24 mouse cellular contexts compared by ENCODE assay signal in the genomic region with DNA sequence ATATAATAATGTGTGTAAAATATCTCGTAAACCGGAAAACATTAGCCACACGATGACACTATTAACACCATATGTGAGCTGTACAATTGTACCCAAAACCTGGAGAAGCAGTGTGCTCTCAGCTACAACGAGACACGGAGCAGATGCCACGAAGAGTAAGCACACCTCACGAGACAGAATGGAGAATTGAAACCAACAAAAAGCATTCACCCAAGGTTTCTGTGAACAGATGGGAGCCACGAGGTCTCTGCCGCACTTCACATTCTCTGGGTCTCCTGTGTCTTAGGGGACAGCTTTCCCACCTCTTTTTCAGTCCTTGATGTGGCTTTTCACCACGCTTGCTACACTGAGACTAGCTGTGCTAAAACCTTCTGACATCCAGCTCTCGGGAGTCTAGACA. TPM values are rescaled to one million over a fixed set of nuclear protein-coding genes. Genes with fewer than 3 reads are reported as not detected.
DNase-seq lines count a peak whose midpoint lies in the region; ATAC-seq and TF ChIP-seq lines count a peak whose summit lies in the region.
"Had no signal": no experiment of that assay in that cellular context is flagged by ENCODE, and none has a peak within 500 bp of the region (broad histone marks: within the 10 kb centered on the region; RNA-seq: fewer than 3 reads in every experiment).

No protein-coding gene starts in this region.

- H3K36me3 ChIP-seq in embryonic facial prominence, embryonic 14.5 days (ENCODE audit: control insufficient read depth, insufficient read depth, low read length): no peaks in the 10 kb centered on the region
- H3K36me3 ChIP-seq in embryonic facial prominence, embryonic 10.5 days (replicated peaks): no peaks in the 10 kb centered on the region
- no peaks in the 10 kb centered on the region for H3K36me3 ChIP-seq in hindbrain, embryonic 16.5 days (ENCODE audit: control insufficient read depth, insufficient read depth, low read length)
- H3K36me3 ChIP-seq in hindbrain, embryonic 12.5 days: no peaks in the 10 kb centered on the region
- no peaks in the 10 kb centered on the region for H3K36me3 ChIP-seq in limb, embryonic 10.5 days
- H3K36me3 ChIP-seq in stomach, postnatal 0 days (ENCODE audit: control insufficient read depth, insufficient read depth, low read length): no peaks in the 10 kb centered on the region
- H3K36me3 ChIP-seq: liver, embryonic 12.5 days had no signal

- H3K27me3 ChIP-seq in embryonic facial prominence, embryonic 14.5 days (replicated peaks; ENCODE audit: control insufficient read depth, insufficient read depth, low read length): no peaks in the 10 kb centered on the region
- no peaks in the 10 kb centered on the region for H3K27me3 ChIP-seq in embryonic facial prominence, embryonic 10.5 days (replicated peaks; ENCODE audit: low read depth, poor library complexity, severe bottlenecking)
- no peaks in the 10 kb centered on the region for H3K27me3 ChIP-seq in hindbrain, embryonic 16.5 days (replicated peaks; ENCODE audit: control insufficient read depth, insufficient read depth, low read length)
- no peaks in the 10 kb centered on the region for H3K27me3 ChIP-seq in hindbrain, embryonic 12.5 days
- H3K27me3 ChIP-seq in limb, embryonic 10.5 days (ENCODE audit: low read depth, poor library complexity, severe bottlenecking): no peaks in the 10 kb centered on the region
- no peaks in the 10 kb centered on the region for H3K27me3 ChIP-seq in stomach, postnatal 0 days (ENCODE audit: control insufficient read depth, insufficient read depth, low read length)
- H3K27me3 ChIP-seq: liver, embryonic 12.5 days had no signal

- H3K9ac ChIP-seq in embryonic facial prominence, embryonic 14.5 days (ENCODE audit: low read depth, low read length): no peak overlapping the region
- H3K9ac ChIP-seq in hindbrain, embryonic 16.5 days (ENCODE audit: low read depth, low read length): no peak overlapping the region
- no peak overlapping the region for H3K9ac ChIP-seq in hindbrain, embryonic 12.5 days
- H3K9ac ChIP-seq in stomach, postnatal 0 days (ENCODE audit: low read length): no peak overlapping the region
- H3K9ac ChIP-seq: liver, embryonic 12.5 days had no signal

- H3K9me3 ChIP-seq in embryonic facial prominence, embryonic 14.5 days (ENCODE audit: control insufficient read depth, low read length): no peaks in the 10 kb centered on the region
- H3K9me3 ChIP-seq in embryonic facial prominence, embryonic 10.5 days: no peaks in the 10 kb centered on the region
- H3K9me3 ChIP-seq in hindbrain, embryonic 16.5 days (ENCODE audit: control insufficient read depth, low read length): no peaks in the 10 kb centered on the region
- H3K9me3 ChIP-seq in hindbrain, embryonic 12.5 days (replicated peaks): no peaks in the 10 kb centered on the region
- H3K9me3 ChIP-seq in limb, embryonic 10.5 days (replicated peaks): no peaks in the 10 kb centered on the region
- H3K9me3 ChIP-seq in stomach, postnatal 0 days (ENCODE audit: control insufficient read depth, low read length): no peaks in the 10 kb centered on the region
- H3K9me3 ChIP-seq: liver, embryonic 12.5 days had no signal

- H3K4me1 ChIP-seq in embryonic facial prominence, embryonic 14.5 days (ENCODE audit: control insufficient read depth, insufficient read depth, low read length): no peaks in the 10 kb centered on the region
- H3K4me1 ChIP-seq in embryonic facial prominence, embryonic 10.5 days: peaks cover 7% of the 10 kb centered on the region; the same call in 1 of the 2 replicates
- H3K4me1 ChIP-seq in hindbrain, embryonic 16.5 days (ENCODE audit: control insufficient read depth, insufficient read depth, low read depth, low read length): no peaks in the 10 kb centered on the region
- no peaks in the 10 kb centered on the region for H3K4me1 ChIP-seq in hindbrain, embryonic 12.5 days
- H3K4me1 ChIP-seq in limb, embryonic 10.5 days: peaks cover 17% of the 10 kb centered on the region
- H3K4me1 ChIP-seq in stomach, postnatal 0 days (replicated peaks; ENCODE audit: control insufficient read depth, insufficient read depth): no peaks in the 10 kb centered on the region
- H3K4me1 ChIP-seq: liver, embryonic 12.5 days had no signal

- TF ChIP-seq EP300 in stomach, postnatal 0 days (optimal IDR thresholded peaks at IDR 0.05): no peak

- H3K27ac ChIP-seq in embryonic facial prominence, embryonic 14.5 days (replicated peaks; ENCODE audit: low read depth, low read length): no peak overlapping the region
- H3K27ac ChIP-seq in embryonic facial prominence, embryonic 10.5 days (replicated peaks): no peak overlapping the region
- no peak overlapping the region for H3K27ac ChIP-seq in hindbrain, embryonic 16.5 days (ENCODE audit: low read depth, low read length)
- no peak overlapping the region for H3K27ac ChIP-seq in hindbrain, embryonic 12.5 days
- peak overlapping the region; percentile 42; the same call in 1 of the 2 replicates for H3K27ac ChIP-seq in limb, embryonic 10.5 days
- no peak overlapping the region for H3K27ac ChIP-seq in stomach, postnatal 0 days (replicated peaks)
- H3K27ac ChIP-seq: heart, adult 2 months; layer of hippocampus, adult 2 months; liver, embryonic 12.5 days had no signal

- H3K4me2 ChIP-seq in embryonic facial prominence, embryonic 14.5 days (ENCODE audit: low read depth, low read length): peak overlapping the region; percentile 7; the same call in 1 of the 2 replicates
- no peak overlapping the region for H3K4me2 ChIP-seq in hindbrain, embryonic 16.5 days (ENCODE audit: low read length)
- no peak overlapping the region for H3K4me2 ChIP-seq in hindbrain, embryonic 12.5 days (replicated peaks)
- no peak overlapping the region for H3K4me2 ChIP-seq in stomach, postnatal 0 days (replicated peaks; ENCODE audit: low read depth)
- H3K4me2 ChIP-seq: liver, embryonic 12.5 days had no signal

- DNase-seq in embryonic facial prominence, embryonic 14.5 days (ENCODE audit: low spot score): no peak
- DNase-seq in embryonic facial prominence, embryonic 10.5 days (ENCODE audit: low spot score): no peak
- peak; percentile 83 for DNase-seq in A20 (ENCODE audit: low read depth, low spot score)
- DNase-seq in limb, embryonic 10.5 days (ENCODE audit: low spot score): no peak
- DNase-seq in stomach, postnatal 0 days (ENCODE audit: low spot score): no peak
- DNase-seq: adrenal gland, postnatal 36 days; B cell, adult 2 months; cerebellum, adult 9-10 months; embryo, embryonic 11 days; gastrocnemius, postnatal 25 days; heart, adult 2 months; heart, postnatal 4 days; kidney, adult 18-20 months; kidney, postnatal 10 days; layer of hippocampus, postnatal 36 days; lung, adult 2 months; lung, postnatal 36 days; right cerebral cortex, adult 18-20 months; thymus, postnatal 36 days had no signal

- no peak for ATAC-seq in embryonic facial prominence, embryonic 14.5 days (ENCODE audit: low read depth)
- ATAC-seq in hindbrain, embryonic 16.5 days: peak; percentile 37; the same call in 1 of the 2 replicates
- ATAC-seq in hindbrain, embryonic 12.5 days (ENCODE audit: low FRiP score): no peak
- ATAC-seq in stomach, postnatal 0 days (ENCODE audit: low FRiP score, low TSS enrichment): no peak
- ATAC-seq: forebrain, embryonic 16.5 days; liver, embryonic 12.5 days had no signal

- no peak for TF ChIP-seq CTCF in stomach, postnatal 0 days (IDR thresholded peaks at IDR 0.05; ENCODE audit: low read depth)

- no peak overlapping the region for H3K4me3 ChIP-seq in embryonic facial prominence, embryonic 14.5 days (ENCODE audit: low read depth, low read length)
- H3K4me3 ChIP-seq in embryonic facial prominence, embryonic 10.5 days: no peak overlapping the region
- H3K4me3 ChIP-seq in hindbrain, embryonic 16.5 days (ENCODE audit: low read length): no peak overlapping the region
- H3K4me3 ChIP-seq in hindbrain, embryonic 12.5 days: no peak overlapping the region
- H3K4me3 ChIP-seq in limb, embryonic 10.5 days: no peak overlapping the region
- no peak overlapping the region for H3K4me3 ChIP-seq in stomach, postnatal 0 days (ENCODE audit: low read depth, low read length)
- H3K4me3 ChIP-seq: heart, adult 2 months; layer of hippocampus, adult 2 months; liver, embryonic 12.5 days had no signal

- 55% methylated on average over 11 of the region's 11 CpGs for WGBS in embryonic facial prominence, embryonic 14.5 days
- WGBS in embryonic facial prominence, embryonic 10.5 days: 79% methylated on average over 11 of the region's 11 CpGs
- whole genome bisulfite sequencing in hindbrain, embryonic 16.5 days: 73% methylated on average over 11 of the region's 11 CpGs
- WGBS in hindbrain, embryonic 12.5 days: 80% methylated on average over 11 of the region's 11 CpGs
- 78% methylated on average over 11 of the region's 11 CpGs for WGBS in limb, embryonic 10.5 days
- WGBS in stomach, postnatal 0 days: 79% methylated on average over 11 of the region's 11 CpGs

RNA-seq across cellular contexts. Expression of a gene that starts 48.8 kb away (rescaled TPM):
- 42.6 and 43.8 TPM in 2 replicates for polyA plus RNA-seq in embryonic facial prominence, embryonic 14.5 days (2014; fragmentation: Nextera tagmentation; extraction: Ambion mirVana)
- polyA plus RNA-seq in embryonic facial prominence, embryonic 10.5 days (2016; fragmentation: Nextera tagmentation; extraction: Ambion mirVana): 44.3 and 48.8 TPM in 2 replicates
- 14.4 and 24.8 TPM in 2 replicates for polyA plus RNA-seq in hindbrain, embryonic 16.5 days (2015; fragmentation: Nextera tagmentation; extraction: Ambion mirVana)
- 49.2 and 53.9 TPM in 2 replicates for polyA plus RNA-seq in hindbrain, embryonic 12.5 days (2016; fragmentation: Nextera tagmentation; extraction: Ambion mirVana)
- polyA plus RNA-seq in limb, embryonic 10.5 days (2016; fragmentation: Nextera tagmentation; extraction: Ambion mirVana): 46.6 and 54.1 TPM in 2 replicates
- 12.9 and 14.2 TPM in 2 replicates for polyA plus RNA-seq in stomach, postnatal 0 days (2015; fragmentation: Nextera tagmentation; extraction: Ambion mirVana)
